Mouse (Mus musculus) ES-CJ7 (cell line): ENCODE data around the gene Trpm1.

ENCODE experiments used
- DNase-seq: peaks from one replicate; pipeline ENCODE4 v3.0.0; 2011; ENCODE audit warnings: low read depth, low spot score

Trpm1 gene

GRCm38 (mm10) chr7:64163890-64164289 lies 10.3 kb downstream of the Trpm1 start:
- no peak for DNase-seq

GRCm38 (mm10) chr7:64164997-64165396 lies 11.4 kb downstream of the Trpm1 start:
- DNase-seq, result no peak

GRCm38 (mm10) chr7:64166025-64166424 lies 12.4 kb downstream of the Trpm1 start:
- DNase-seq, result no peak

GRCm38 (mm10) chr7:64166724-64167123 lies 13.1 kb downstream of the Trpm1 start:
- no peak for DNase-seq

- DNase-seq, result no peak
These were observed 25.7 kb downstream of the Trpm1 start for GRCm38 (mm10) chr7:64179310-64179709.

- peak; percentile 61 for DNase-seq
These were observed 31.7 kb downstream of the Trpm1 start for GRCm38 (mm10) chr7:64185203-64185931.

- DNase-seq, result no peak
These were observed 32.3 kb downstream of the Trpm1 start for GRCm38 (mm10) chr7:64185932-64186312.

- peak; percentile 21 for DNase-seq
These were observed 38.8 kb downstream of the Trpm1 start for GRCm38 (mm10) chr7:64192261-64192943.

GRCm38 (mm10) chr7:64193476-64193875 lies 39.8 kb downstream of the Trpm1 start:
- peak; percentile 67 for DNase-seq

- DNase-seq, result no peak
These were observed 42.5 kb downstream of the Trpm1 start for GRCm38 (mm10) chr7:64196114-64196513.

- DNase-seq, result no peak
These were observed 55.1 kb downstream of the Trpm1 start for GRCm38 (mm10) chr7:64208700-64209099.

GRCm38 (mm10) chr7:64212870-64213269 lies 59.2 kb downstream of the Trpm1 start:
- DNase-seq, result no peak

GRCm38 (mm10) chr7:64214066-64214465 lies 60.4 kb downstream of the Trpm1 start:
- no peak for DNase-seq

- DNase-seq, result no peak
These were observed 62.0 kb downstream of the Trpm1 start for GRCm38 (mm10) chr7:64215613-64216012.

GRCm38 (mm10) chr7:64217428-64217827 lies 63.8 kb downstream of the Trpm1 start:
- no peak for DNase-seq

GRCm38 (mm10) chr7:64219765-64220164 lies 66.1 kb downstream of the Trpm1 start:
- DNase-seq, result no peak

- DNase-seq, result no peak
These were observed 69.6 kb downstream of the Trpm1 start for GRCm38 (mm10) chr7:64223215-64223614.

- peak; percentile 20 for DNase-seq
These were observed 72.9 kb downstream of the Trpm1 start for GRCm38 (mm10) chr7:64226339-64227194.

- no peak for DNase-seq
These were observed 74.0 kb downstream of the Trpm1 start for GRCm38 (mm10) chr7:64227586-64227985.

GRCm38 (mm10) chr7:64228300-64228699 lies 74.7 kb downstream of the Trpm1 start:
- no peak for DNase-seq

- DNase-seq, result no peak
These were observed 76.3 kb downstream of the Trpm1 start for GRCm38 (mm10) chr7:64229911-64230310.

- DNase-seq, result peak; percentile 42
These were observed 77.4 kb downstream of the Trpm1 start for GRCm38 (mm10) chr7:64231001-64231400.
